In genomic region chr11:110337289-110338245, GRCm38 (mm10) we compare ENCODE assay signal across 8 mouse cellular contexts. TPM values are rescaled to one million over a fixed set of nuclear protein-coding genes. Genes with fewer than 3 reads are reported as not detected.
DNase-seq lines count a peak whose midpoint lies in the region; ATAC-seq lines count a peak whose summit lies in the region.

TSS of gene Abca5 (minus strand) at chr11:110337716.

- H3K27me3 ChIP-seq in embryonic facial prominence, embryonic 13.5 days = no peaks in the 10 kb centered on the region
- H3K27me3 ChIP-seq in limb, embryonic 11.5 days (ENCODE audit: control insufficient read depth, insufficient read depth, low read length) = no peaks in the 10 kb centered on the region
- peaks cover 10% of the 10 kb centered on the region for H3K27me3 ChIP-seq in midbrain, embryonic 13.5 days

- no peaks in the 10 kb centered on the region for H3K9me3 ChIP-seq in embryonic facial prominence, embryonic 13.5 days
- H3K9me3 ChIP-seq in limb, embryonic 11.5 days (ENCODE audit: control insufficient read depth, low read length) = no peaks in the 10 kb centered on the region
- no peaks in the 10 kb centered on the region for H3K9me3 ChIP-seq in midbrain, embryonic 13.5 days

- under 1% methylated on average over 89 of the region's 95 CpGs for WGBS in embryonic facial prominence, embryonic 13.5 days
- WGBS in limb, embryonic 11.5 days = under 1% methylated on average over 92 of the region's 95 CpGs
- WGBS in midbrain, embryonic 13.5 days = 1% methylated on average over 95 of the region's 95 CpGs

- DNase-seq in 3T3-L1 (ENCODE audit: low read depth, low spot score) = peak; percentile 77
- DNase-seq in adrenal gland, postnatal 4 days (ENCODE audit: low spot score in 2 of 2) = peak; percentile 60 to 73
- peak; percentile 88 to 89 for DNase-seq in heart, adult 18-20 months
- peak; percentile 91 for DNase-seq in kidney, adult 18-20 months
- DNase-seq in limb, embryonic 11.5 days (ENCODE audit: low spot score) = peak; percentile 93
- peak; percentile 70 for DNase-seq in spleen, adult 12 weeks (ENCODE audit: low spot score)

- peak within 1 kb of the TSS; percentile 81 for H3K4me2 ChIP-seq in embryonic facial prominence, embryonic 13.5 days
- peak within 1 kb of the TSS; percentile 89 for H3K4me2 ChIP-seq in limb, embryonic 11.5 days (ENCODE audit: low read depth, severe bottlenecking)
- peak within 1 kb of the TSS; percentile 85 for H3K4me2 ChIP-seq in midbrain, embryonic 13.5 days (replicated peaks)

- 0 out of 2 replicates have a peak, but pooled peaks cover 5% of the 10 kb centered on the region for H3K4me1 ChIP-seq in embryonic facial prominence, embryonic 13.5 days
- no peaks in the 10 kb centered on the region for H3K4me1 ChIP-seq in limb, embryonic 11.5 days (ENCODE audit: control insufficient read depth, insufficient read depth, low read length)
- peaks cover 5% of the 10 kb centered on the region; the same call in 1 of the 2 replicates for H3K4me1 ChIP-seq in midbrain, embryonic 13.5 days (replicated peaks)

- H3K36me3 ChIP-seq in embryonic facial prominence, embryonic 13.5 days = no peaks in the 10 kb centered on the region
- no peaks in the 10 kb centered on the region for H3K36me3 ChIP-seq in limb, embryonic 11.5 days (ENCODE audit: control insufficient read depth, insufficient read depth, low read length)
- H3K36me3 ChIP-seq in midbrain, embryonic 13.5 days = no peaks in the 10 kb centered on the region

- peak within 1 kb of the TSS; percentile 86 for H3K4me3 ChIP-seq in embryonic facial prominence, embryonic 13.5 days
- H3K4me3 ChIP-seq in limb, embryonic 11.5 days (ENCODE audit: low read depth, low read length) = peak within 1 kb of the TSS; percentile 76
- peak within 1 kb of the TSS; percentile 79 for H3K4me3 ChIP-seq in midbrain, embryonic 13.5 days (replicated peaks)

- ATAC-seq in embryonic facial prominence, embryonic 13.5 days (ENCODE audit: insufficient number of reproducible peaks, insufficient read depth, low FRiP score, low TSS enrichment, low read depth) = peak; percentile 81
- peak; percentile 86 for ATAC-seq in limb, embryonic 11.5 days (ENCODE audit: insufficient number of reproducible peaks, low FRiP score, low TSS enrichment, low read depth)
- peak; percentile 96 for ATAC-seq in midbrain, embryonic 13.5 days

- peak within 1 kb of the TSS; percentile 82 for H3K9ac ChIP-seq in embryonic facial prominence, embryonic 13.5 days
- peak within 1 kb of the TSS; percentile 62 for H3K9ac ChIP-seq in limb, embryonic 11.5 days (ENCODE audit: low read length)
- H3K9ac ChIP-seq in midbrain, embryonic 13.5 days (replicated peaks) = peak within 1 kb of the TSS; percentile 84

- H3K27ac ChIP-seq in embryonic facial prominence, embryonic 13.5 days = no peak within 1 kb of the TSS
- no peak within 1 kb of the TSS for H3K27ac ChIP-seq in limb, embryonic 11.5 days (replicated peaks; ENCODE audit: low read depth, low read length)
- H3K27ac ChIP-seq in midbrain, embryonic 13.5 days = peak within 1 kb of the TSS; percentile 74; the same call in 1 of the 2 replicates

RNA-seq across cellular contexts. Expression of gene Abca5, which starts in this region (rescaled TPM):
- total RNA-seq in adrenal gland, postnatal 4 days (2021) = 10 to 100 TPM; 14.3 to 15.2 TPM
- 6.0 and 7.1 TPM in 2 replicates for polyA plus RNA-seq in embryonic facial prominence, embryonic 13.5 days (2015; fragmentation: Nextera tagmentation; extraction: Ambion mirVana)
- 1 to 10 TPM; 7.2 to 9.7 TPM for total RNA-seq in heart, adult 18-20 months (2021)
- 3.2 and 4.9 TPM in 2 replicates for polyA plus RNA-seq in limb, embryonic 11.5 days (2014; fragmentation: Nextera tagmentation; extraction: Ambion mirVana)
- 5.5 and 5.6 TPM in 2 replicates for polyA plus RNA-seq in midbrain, embryonic 13.5 days (2015; fragmentation: Nextera tagmentation; extraction: Ambion mirVana)
